Mouse (Mus musculus): ENCODE results near the gene Fxyd3. TPM values are rescaled to one million over a fixed set of nuclear protein-coding genes. Genes with fewer than 3 reads are reported as not detected.

The Fxyd3 gene
- total RNA-seq, 2 experiments from 2014 or later: not detected

GRCm38 (mm10) chr7:31100786-31101185, 24.3 kb upstream of the Fxyd3 start:
- DNase-seq (ENCODE audit: low spot score in 2 of 2): no peak
- intact Hi-C loops (cut with DNase I): no loop called here

GRCm38 (mm10) chr7:31099612-31099982, 23.1 kb upstream of the Fxyd3 start:
- no peak for DNase-seq (ENCODE audit: low spot score in 2 of 2)
- intact Hi-C loops (cut with DNase I): loop anchor here (5.0 kb wide), 1 partner anchor 142 kb away; the partner anchor contains the start of gene Usf2

GRCm38 (mm10) chr7:31098697-31099611, 22.4 kb upstream of the Fxyd3 start:
- DNase-seq (ENCODE audit: low spot score in 2 of 2): no peak
- intact Hi-C loops (cut with DNase I): loop anchor here (5.0 kb wide), 1 partner anchor 142 kb away; the partner anchor contains the start of gene Usf2

GRCm38 (mm10) chr7:31097583-31098248, 21.2 kb upstream of the Fxyd3 start:
- intact Hi-C loops (cut with DNase I): loop anchor here (5.0 kb wide), 1 partner anchor 140 kb away; the partner anchor contains the start of gene Usf2

DNA sequence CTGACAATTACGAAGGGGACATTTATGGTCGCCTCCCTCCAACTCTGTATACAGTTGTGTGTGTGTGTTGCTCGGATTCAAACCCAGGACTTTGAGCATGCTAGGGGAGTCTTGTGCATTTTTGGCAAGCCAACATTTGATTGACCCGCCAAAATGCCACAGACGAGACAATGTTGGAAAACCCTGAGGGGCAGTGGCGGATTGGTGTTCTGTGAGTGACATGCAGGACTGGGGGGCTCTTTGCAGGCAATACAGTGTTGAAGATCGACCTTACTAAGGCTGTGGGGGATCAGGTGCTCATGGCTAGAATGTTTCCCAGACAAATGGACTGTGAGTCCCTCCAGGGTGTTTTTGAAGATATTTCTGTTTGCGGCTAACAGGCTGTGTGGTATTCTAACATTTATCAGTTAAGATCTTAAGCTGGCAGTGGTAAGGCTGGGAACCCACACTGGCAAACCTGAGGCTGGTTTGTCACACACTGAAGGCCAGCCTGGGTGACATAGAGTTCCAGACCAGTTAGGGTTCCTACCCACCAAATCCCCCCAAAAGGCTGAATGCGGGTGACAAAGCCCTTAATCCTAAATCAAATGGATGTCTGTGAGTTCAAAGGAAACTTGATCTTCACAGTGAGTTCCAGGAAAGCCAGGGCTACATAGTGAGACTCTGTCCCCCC, 20.5 kb upstream of the Fxyd3 start:
- no peak for DNase-seq (ENCODE audit: low spot score in 2 of 2)
- intact Hi-C loops (cut with DNase I): loop anchor here (1.0 to 5.0 kb wide), 2 partner anchors 38 to 140 kb away; partner anchors contain the start of genes Lgi4 and Usf2

More at GRCm38 (mm10) chr7:31097583-31098248, 21.2 kb upstream of the Fxyd3 start:
- peak; percentile 86 to 87 for DNase-seq (ENCODE audit: low spot score in 2 of 2)

DNA sequence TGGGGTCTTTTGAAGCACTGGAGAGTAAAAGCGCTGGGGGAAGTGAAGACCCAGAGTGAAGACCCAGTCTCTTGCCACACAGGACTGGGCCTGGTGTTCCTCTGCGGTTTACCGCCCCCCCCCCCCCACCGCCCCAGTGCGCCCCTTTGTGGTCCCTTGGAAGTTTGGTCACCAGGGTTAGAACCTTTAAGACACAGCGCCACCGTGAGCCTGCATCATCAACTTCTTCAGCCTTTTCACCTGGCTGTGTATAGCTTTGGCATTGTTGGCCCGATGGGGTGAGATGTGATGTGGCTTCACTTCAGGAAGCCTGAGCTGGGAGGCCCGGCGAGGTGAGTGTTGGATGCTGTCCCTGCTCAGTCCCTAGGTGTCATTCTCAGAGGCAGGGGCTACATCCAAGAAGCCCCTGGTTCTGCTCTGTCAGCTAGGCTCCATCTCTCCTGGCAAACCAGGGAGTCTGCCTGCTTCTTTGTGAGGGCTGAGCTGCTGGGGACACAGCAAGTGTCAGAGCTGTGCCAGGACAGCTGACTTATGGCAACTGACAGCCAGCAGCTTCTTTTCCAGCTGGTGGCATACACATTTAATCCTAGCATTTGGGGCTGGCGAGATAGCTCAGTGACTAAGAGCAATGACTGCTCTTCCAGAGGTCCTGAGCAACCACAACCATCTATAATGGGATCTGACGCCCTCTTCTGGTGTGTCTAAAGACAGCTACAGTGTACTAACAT, 18.4 kb upstream of the Fxyd3 start:
- intact Hi-C loops (cut with DNase I): loop anchor here (5.0 kb wide), 1 partner anchor 138 kb away; the partner anchor contains the start of gene Usf2
- DNase-seq (ENCODE audit: low spot score in 2 of 2): no peak

GRCm38 (mm10) chr7:31089721-31090120, 13.2 kb upstream of the Fxyd3 start:
- intact Hi-C loops (cut with DNase I): no loop called here
- DNase-seq (ENCODE audit: low spot score in 2 of 2): no peak

DNA sequence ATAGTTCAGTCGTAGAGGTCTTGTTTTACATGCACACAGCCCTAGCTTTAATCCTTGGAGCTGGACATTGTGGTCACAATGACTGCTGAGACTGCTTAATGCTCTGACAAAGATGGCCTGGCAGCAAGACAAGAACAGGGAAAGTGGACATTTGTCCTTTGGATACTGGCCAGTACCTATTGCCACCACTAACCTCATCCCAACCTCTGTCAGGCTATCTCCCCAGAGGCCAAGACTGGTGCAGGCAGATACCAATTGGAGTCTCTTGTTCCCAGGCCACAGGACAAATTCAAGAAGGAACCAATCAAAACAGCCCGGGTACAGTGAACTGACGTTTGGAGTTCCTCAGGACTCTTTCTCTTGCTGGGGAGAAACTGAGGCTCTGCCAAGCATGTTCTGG, 11.7 kb upstream of the Fxyd3 start:
- intact Hi-C loops (cut with DNase I): no loop called here
- DNase-seq (ENCODE audit: low spot score in 2 of 2): no peak

GRCm38 (mm10) chr7:31087262-31087661, 10.8 kb upstream of the Fxyd3 start:
- intact Hi-C loops (cut with DNase I): no loop called here
- no peak for DNase-seq (ENCODE audit: low spot score in 2 of 2)

GRCm38 (mm10) chr7:31086175-31086755, 9.8 kb upstream of the Fxyd3 start:
- intact Hi-C loops (cut with DNase I): no loop called here
- no peak for DNase-seq (ENCODE audit: low spot score in 2 of 2)

DNA sequence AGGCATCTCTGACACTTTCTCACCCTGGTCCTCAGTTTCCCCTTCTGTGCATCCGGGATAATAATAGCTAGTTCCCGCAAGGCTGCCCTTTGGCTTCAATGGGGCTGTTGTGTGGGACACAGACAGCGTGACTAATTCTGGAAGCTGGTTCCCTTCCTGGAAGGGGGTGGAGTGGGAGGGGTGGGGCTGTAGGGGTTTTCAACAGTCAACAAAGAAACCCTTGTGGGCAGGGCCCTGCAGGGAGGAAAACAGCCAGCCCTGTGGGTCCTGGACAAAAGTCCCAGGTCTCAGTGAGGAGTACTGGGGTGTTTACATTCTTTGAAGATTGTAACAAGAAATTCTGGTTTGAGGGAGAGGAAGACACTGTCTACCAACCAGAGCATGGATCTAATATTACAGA, 8.7 kb upstream of the Fxyd3 start:
- DNase-seq (ENCODE audit: low spot score in 2 of 2): no peak
- intact Hi-C loops (cut with DNase I): no loop called here

DNA sequence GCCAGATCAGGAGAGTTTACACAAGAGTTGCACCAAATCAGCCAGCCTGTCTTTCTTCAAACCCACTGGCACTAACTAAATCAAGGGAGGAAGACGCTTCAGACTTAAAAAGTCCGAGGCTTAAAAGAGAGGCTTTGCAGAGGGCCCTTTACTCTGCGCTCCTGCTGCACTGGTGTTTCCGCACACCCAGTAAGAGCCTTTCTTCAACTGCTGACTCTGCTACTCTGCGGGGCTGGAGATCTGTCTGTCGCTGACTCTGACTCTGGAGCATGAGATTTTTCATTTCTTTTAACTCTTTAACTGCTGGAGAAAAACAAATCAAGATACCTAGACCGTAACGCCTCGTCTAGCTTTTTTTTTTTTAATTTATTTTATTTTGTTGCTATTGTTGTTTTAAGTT, 7.6 kb upstream of the Fxyd3 start:
- no peak for DNase-seq (ENCODE audit: low spot score in 2 of 2)
- intact Hi-C loops (cut with DNase I): no loop called here

DNA sequence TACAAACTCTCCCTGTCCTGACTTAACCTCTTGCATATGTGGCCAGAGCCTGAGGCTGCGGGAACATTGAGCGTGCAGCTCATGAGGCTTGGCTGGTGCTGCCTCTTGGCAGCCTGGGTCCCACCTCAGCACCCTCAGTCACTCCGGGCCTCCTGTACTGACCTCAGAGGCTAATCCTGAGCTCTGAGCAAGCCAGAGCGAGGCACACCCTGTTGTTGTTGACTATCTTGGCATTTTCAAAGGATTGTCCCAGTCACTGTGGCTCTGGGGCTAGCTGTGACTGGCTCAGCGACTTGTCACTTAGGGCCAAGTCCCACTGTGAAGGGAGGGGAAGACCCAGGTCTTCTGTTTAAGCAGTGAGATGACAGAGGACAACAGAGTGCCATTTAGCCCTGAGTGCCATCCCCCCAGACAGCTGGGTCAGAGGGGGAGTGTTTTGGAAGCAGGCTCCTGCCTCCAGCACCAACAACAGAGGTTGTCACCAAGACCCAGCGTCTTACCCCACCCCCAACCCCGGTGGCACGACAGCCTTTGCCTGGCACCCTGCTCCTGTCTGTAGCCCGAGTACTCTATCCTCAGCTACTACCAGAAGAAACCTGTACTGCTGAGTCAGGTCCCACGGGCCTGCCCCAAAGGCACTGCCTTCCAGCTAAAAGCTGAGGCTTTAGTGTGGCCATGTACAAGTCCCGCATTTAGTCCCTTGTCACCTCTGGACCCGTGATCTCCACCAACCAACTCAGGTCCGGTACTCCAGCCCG, 6.5 kb upstream of the Fxyd3 start:
- DNase-seq (ENCODE audit: low spot score in 2 of 2): no peak

GRCm38 (mm10) chr7:31082106-31082505, 5.6 kb upstream of the Fxyd3 start:
- intact Hi-C loops (cut with DNase I): no loop called here

More for the DNA sequence above, 6.5 kb upstream of the Fxyd3 start:
- intact Hi-C loops (cut with DNase I): no loop called here

DNA sequence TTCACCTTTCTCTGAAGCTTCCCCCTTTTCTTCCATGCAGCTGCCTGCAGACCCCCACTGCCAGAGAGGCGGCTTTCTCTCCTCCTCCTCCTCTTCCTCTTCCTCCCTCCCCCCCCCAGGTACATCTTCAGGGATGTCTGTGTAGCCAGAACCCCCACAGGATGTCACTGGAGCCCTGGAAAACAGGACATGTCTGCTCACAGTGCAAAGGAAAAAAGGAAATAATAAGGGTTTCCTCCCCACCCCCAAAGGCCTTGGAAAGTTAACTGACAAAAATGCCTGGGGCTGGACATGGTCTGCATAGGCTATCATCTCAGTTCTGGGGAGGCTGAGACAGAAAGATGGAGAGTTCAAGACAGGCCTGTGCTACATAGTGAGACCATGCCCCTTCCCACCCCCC, 4.6 kb upstream of the Fxyd3 start:
- no peak for DNase-seq (ENCODE audit: low spot score in 2 of 2)
- intact Hi-C loops (cut with DNase I): no loop called here

More at GRCm38 (mm10) chr7:31082106-31082505, 5.6 kb upstream of the Fxyd3 start:
- DNase-seq (ENCODE audit: low spot score in 2 of 2): no peak

GRCm38 (mm10) chr7:31080611-31081010, 4.1 kb upstream of the Fxyd3 start:
- intact Hi-C loops (cut with DNase I): no loop called here
- no peak for DNase-seq (ENCODE audit: low spot score in 2 of 2)

DNA sequence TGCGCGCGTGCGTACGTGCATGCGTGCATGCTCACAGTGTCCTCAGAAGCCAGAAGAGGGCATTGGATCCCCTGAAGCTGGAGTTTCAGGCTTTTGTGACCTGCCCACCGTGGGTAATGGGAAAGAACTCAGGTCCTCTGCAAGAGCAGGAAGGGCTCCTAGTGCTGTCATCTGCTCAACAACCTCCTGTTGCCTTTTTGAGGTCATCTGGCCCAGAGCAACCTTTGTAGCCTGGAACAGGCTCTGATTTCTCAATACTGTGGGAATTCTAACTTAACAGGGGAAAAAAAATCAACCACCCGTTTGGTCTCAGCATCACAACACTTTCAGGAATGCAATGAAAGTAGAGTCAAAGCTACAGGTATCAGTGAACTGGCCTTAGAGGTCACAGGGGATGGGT, 3.2 kb upstream of the Fxyd3 start:
- DNase-seq (ENCODE audit: low spot score in 2 of 2): no peak
- intact Hi-C loops (cut with DNase I): loop anchor here (2.0 kb wide), 1 partner anchor 21 kb away; the partner anchor contains the start of gene Lgi4

DNA sequence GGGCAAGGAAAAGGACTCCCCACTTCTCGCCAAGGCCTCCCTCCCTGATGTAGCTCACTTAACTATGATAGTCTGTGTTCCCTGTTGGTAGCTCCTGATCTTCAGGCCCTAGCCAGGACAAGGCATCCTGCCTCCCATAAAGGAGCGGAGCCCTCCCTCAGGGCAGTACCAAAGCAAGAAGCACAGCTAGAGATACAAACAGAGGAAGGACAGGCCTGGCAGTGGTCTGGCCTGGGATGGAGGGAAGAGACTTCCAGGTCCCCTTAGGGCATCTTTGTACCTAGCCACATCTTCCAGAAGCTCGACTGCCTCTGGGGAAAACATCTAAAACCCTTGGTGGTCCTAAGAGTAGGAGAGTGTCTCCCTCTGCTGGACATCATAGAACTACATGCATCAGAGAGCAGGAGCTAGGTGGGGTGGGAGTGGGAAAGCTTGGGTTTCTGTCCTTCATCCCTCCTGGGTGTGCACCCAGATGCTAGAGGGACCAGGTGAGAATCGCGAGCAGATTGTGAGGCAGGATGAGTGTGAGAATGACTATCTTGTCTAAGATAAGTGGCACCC, 1.5 kb upstream of the Fxyd3 start:
- intact Hi-C loops (cut with DNase I): loop anchor here (2.0 kb wide), 1 partner anchor 19 kb away; the partner anchor contains the start of gene Lgi4
- DNase-seq (ENCODE audit: low spot score in 2 of 2): peak in 1 of 2 experiments; percentile 15
